Comparison of ENCODE assay signal across 14 mouse cellular contexts in the genomic region with DNA sequence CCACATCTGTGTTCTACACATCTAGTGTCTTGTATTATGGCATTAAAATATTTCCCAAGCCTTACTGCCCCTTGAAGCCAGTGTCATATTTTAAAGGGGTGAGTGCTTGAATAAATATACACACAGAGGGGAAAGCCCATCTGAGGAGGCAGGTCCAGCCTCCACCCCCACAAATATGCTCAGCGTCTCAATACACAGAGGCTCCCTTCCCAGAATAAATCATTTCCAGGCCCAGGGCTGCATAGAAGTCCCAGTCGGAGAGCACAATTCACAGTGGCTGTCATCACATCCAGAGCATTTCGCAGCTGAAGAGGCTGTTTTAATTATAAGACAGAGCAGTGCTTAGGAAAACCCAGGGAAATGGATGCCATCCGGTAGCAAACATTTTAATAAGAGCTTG.
DNase-seq lines count a peak whose midpoint lies in the region; ATAC-seq and TF ChIP-seq lines count a peak whose summit lies in the region.
"Had no signal": no experiment of that assay in that cellular context is flagged by ENCODE, and none has a peak within 500 bp of the region (broad histone marks: within the 10 kb centered on the region; RNA-seq: fewer than 3 reads in every experiment).

No protein-coding gene starts in this region.

- H3K36me3 ChIP-seq in heart, embryonic 13.5 days: no peaks in the 10 kb centered on the region
- no peaks in the 10 kb centered on the region for H3K36me3 ChIP-seq in midbrain, postnatal 0 days (ENCODE audit: insufficient read depth, low read length)
- H3K36me3 ChIP-seq: liver, embryonic 12.5 days; midbrain, embryonic 13.5 days had no signal

- peaks cover 44% of the 10 kb centered on the region for H3K4me1 ChIP-seq in heart, embryonic 13.5 days
- H3K4me1 ChIP-seq in midbrain, postnatal 0 days (ENCODE audit: insufficient read depth, low read length): no peaks in the 10 kb centered on the region
- H3K4me1 ChIP-seq: liver, embryonic 12.5 days had no signal

- intact Hi-C loops in heart, postnatal 36 days (cut with DNase I): loop anchor here (5.0 kb wide), 2 partner anchors 384 to 1056 kb away; no protein-coding TSS in a partner anchor
- intact Hi-C loops in left cerebral cortex, postnatal 10 days (cut with DNase I): loop anchor here (10.0 kb wide), 3 partner anchors 697 to 1373 kb away; no protein-coding TSS in a partner anchor

- H3K4me3 ChIP-seq in heart, embryonic 13.5 days: no peak overlapping the region
- H3K4me3 ChIP-seq in midbrain, postnatal 0 days (ENCODE audit: low read depth, low read length): no peak overlapping the region
- H3K4me3 ChIP-seq: left cerebral cortex, adult 2 months; liver, embryonic 12.5 days; midbrain, embryonic 13.5 days had no signal

- H3K9me3 ChIP-seq in heart, embryonic 13.5 days: no peaks in the 10 kb centered on the region
- H3K9me3 ChIP-seq in midbrain, postnatal 0 days (ENCODE audit: low read length): no peaks in the 10 kb centered on the region
- H3K9me3 ChIP-seq: liver, embryonic 12.5 days; midbrain, embryonic 13.5 days had no signal

- H3K9ac ChIP-seq in heart, embryonic 13.5 days: 0 out of 2 replicates have a peak overlapping the region, but pooled peaks have one; percentile 14
- no peak overlapping the region for H3K9ac ChIP-seq in midbrain, postnatal 0 days (replicated peaks; ENCODE audit: low read length, poor library complexity, severe bottlenecking)
- H3K9ac ChIP-seq: liver, embryonic 12.5 days; midbrain, embryonic 13.5 days had no signal

- no peak; the same call in 1 of the 2 replicates for ATAC-seq in heart, embryonic 13.5 days (ENCODE audit: extremely low read depth, insufficient number of reproducible peaks, low FRiP score, low TSS enrichment)
- ATAC-seq in midbrain, postnatal 0 days (ENCODE audit: low FRiP score): no peak
- ATAC-seq: CD4-positive, CD25-positive, alpha-beta regulatory T cell, adult 4 months; liver, embryonic 12.5 days; midbrain, embryonic 13.5 days had no signal

- no peaks in the 10 kb centered on the region for H3K27me3 ChIP-seq in heart, embryonic 13.5 days (replicated peaks)
- H3K27me3 ChIP-seq in midbrain, postnatal 0 days (ENCODE audit: insufficient read depth, low read length): no peaks in the 10 kb centered on the region
- H3K27me3 ChIP-seq: liver, embryonic 12.5 days; midbrain, embryonic 13.5 days had no signal

- H3K4me2 ChIP-seq in heart, embryonic 13.5 days: no peak overlapping the region
- H3K4me2 ChIP-seq in midbrain, postnatal 0 days (ENCODE audit: low read depth, low read length, poor library complexity, severe bottlenecking): no peak overlapping the region
- H3K4me2 ChIP-seq: liver, embryonic 12.5 days; midbrain, embryonic 13.5 days had no signal

- no peak for TF ChIP-seq CTCF in midbrain, postnatal 0 days (IDR thresholded peaks at IDR 0.05)

- 16% methylated on average over 4 of the region's 4 CpGs for WGBS in heart, embryonic 13.5 days
- WGBS in midbrain, postnatal 0 days: 56% methylated on average over 4 of the region's 4 CpGs

- peak; percentile 19 for DNase-seq in heart, adult 8-10 months (ENCODE audit: low spot score)
- no peak for DNase-seq in heart, postnatal 36 days
- DNase-seq in NIH3T3 (ENCODE audit: low read depth) (peak; percentile 74), MN1 (ENCODE audit: low spot score) (no peak)
- peak; percentile 68 for DNase-seq in embryo, embryonic 11 days
- no peak for DNase-seq in midbrain, postnatal 0 days (ENCODE audit: low spot score)
- DNase-seq in left cerebral cortex, postnatal 10 days (ENCODE audit: extremely low spot score in 1 of 2, low spot score in 2 of 2): no peak
- DNase-seq: cerebellum, adult 9-10 months; retina, postnatal 1 day had no signal

- peak overlapping the region; percentile 76 for H3K27ac ChIP-seq in heart, embryonic 13.5 days (replicated peaks)
- no peak overlapping the region for H3K27ac ChIP-seq in midbrain, postnatal 0 days (ENCODE audit: low read depth, low read length)
- H3K27ac ChIP-seq: left cerebral cortex, adult 2 months; liver, embryonic 12.5 days; midbrain, embryonic 13.5 days had no signal

Comparison
In these comparisons a context has a peak if more than half of its experiments do, and no peak if none do; other contexts are left out.
1. DNase-seq: peak in heart, adult 8-10 months (single experiment), NIH3T3 (single experiment) and embryo, embryonic 11 days (single experiment); none in heart, postnatal 36 days (0 of 2), MN1 (single experiment), midbrain, postnatal 0 days (single experiment) and left cerebral cortex, postnatal 10 days (0 of 2).